Mouse (Mus musculus): ENCODE measurements around the gene Pla2g4a. TPM values are rescaled to one million over a fixed set of nuclear protein-coding genes. Genes with fewer than 3 reads are reported as not detected.

The Pla2g4a gene
- polyA plus RNA-seq (2017; shearing (Covaris generic)): 0.18 TPM

GRCm38 (mm10) chr1:149960734-149961424 lies at the start of gene Pla2g4a:
Pla2g4a (minus strand) TSS chr1:149961290.

Other genes starting within 250 kb of the Pla2g4a start
- not detected for gene Ptgs2, start 138.7 kb upstream of the Pla2g4a start, polyA plus RNA-seq (2017; shearing (Covaris generic))

All from activated CD4-positive, CD25-positive, alpha-beta regulatory T cell, adult 9 weeks (primary cell).